Mouse (Mus musculus): ENCODE data around the gene Vwa7. TPM values are rescaled to one million over a fixed set of nuclear protein-coding genes. Genes with fewer than 3 reads are reported as not detected.
"Not testable (repeated sequence)": the region's sequence is repeated elsewhere in the genome, so short reads cannot be mapped to it uniquely, and the experiment has no call there.

Vwa7 gene
- total RNA-seq, 2 experiments from 2014 or later, result 0.22 to 0.33 TPM

- no peak for DNase-seq
These were observed 6.2 kb downstream of the Vwa7 start for GRCm38 (mm10) chr17:35022541-35023060.

GRCm38 (mm10) chr17:35023221-35023620 lies 6.8 kb downstream of the Vwa7 start:
- DNase-seq, result no peak

- no peak for DNase-seq
These were observed 7.4 kb downstream of the Vwa7 start for GRCm38 (mm10) chr17:35023756-35024155.

GRCm38 (mm10) chr17:35024261-35024660 lies 7.9 kb downstream of the Vwa7 start:
- DNase-seq, result no peak

- no peak for DNase-seq
These were observed 8.5 kb downstream of the Vwa7 start for GRCm38 (mm10) chr17:35024691-35025488.

DNA sequence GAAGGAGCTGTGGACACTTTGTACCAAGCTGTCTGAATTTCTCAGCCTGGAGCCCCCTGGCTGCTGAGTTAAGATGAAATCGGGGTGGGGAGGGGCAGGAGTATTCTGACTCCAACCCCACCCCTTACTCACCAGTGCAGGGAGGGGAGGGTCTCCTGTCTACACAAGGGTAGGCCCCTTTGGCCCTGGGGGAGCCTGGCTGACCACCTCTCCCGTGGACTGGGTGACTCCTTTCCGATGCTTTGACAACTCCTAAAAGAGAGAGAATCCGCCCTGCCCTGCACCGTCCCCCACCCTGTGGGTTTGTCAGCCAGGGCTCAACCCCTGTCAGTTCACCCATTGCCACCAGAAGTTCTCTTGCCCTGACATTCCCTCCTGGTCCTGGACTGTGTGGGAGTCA lies 9.8 kb downstream of the Vwa7 start:
- DNase-seq, result no peak

DNA sequence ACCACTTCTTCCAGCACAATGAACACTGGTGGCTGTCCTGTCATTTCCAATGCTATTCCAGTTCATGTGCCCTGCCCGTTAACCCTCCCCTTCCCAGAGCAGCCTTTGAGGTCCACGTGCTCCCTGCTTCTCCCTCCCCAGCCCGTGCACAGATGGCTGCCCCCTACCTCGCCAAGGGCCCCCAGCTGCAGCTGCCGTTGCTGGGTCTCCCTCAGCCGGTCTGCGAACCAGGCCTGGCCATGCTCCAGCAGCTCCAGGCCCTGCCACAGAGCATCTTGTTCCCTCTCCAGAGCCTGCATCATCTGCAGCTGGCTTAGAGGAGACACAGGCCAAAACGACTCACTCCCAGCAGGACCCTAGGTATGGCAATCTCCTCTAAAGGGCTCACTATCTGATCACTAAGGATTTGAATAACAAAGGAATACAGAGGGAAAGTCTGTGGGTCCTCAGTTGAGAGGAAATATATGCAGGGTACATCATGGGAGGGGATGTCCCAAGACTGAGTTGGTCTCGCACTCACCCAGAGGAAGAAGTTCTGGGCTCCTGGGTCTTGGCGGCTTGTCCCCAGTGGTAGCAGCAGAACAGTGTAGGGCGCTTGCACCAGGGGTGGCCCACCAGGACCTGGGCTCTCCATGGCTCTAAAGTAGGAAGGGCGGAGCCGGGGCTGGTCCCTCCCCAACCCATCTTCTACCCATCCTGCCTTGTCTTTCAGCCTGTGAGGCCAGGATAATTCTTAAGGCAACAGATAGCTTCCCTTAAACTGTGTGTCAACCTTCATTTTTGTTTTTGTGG lies 11.1 kb downstream of the Vwa7 start, which contains the start of gene Sapcd1:
TSS of gene Sapcd1 (minus strand) at position 740 of the 792 bp plus-strand sequence.
- peak; percentile 37 to 70 for DNase-seq

GRCm38 (mm10) chr17:35028315-35028714 lies 11.9 kb downstream of the Vwa7 start:
- no peak for DNase-seq

- no peak for DNase-seq
These were observed 13.5 kb downstream of the Vwa7 start for GRCm38 (mm10) chr17:35029691-35030532.

GRCm38 (mm10) chr17:35031272-35031671 lies 14.9 kb downstream of the Vwa7 start:
- DNase-seq, result no peak

DNA sequence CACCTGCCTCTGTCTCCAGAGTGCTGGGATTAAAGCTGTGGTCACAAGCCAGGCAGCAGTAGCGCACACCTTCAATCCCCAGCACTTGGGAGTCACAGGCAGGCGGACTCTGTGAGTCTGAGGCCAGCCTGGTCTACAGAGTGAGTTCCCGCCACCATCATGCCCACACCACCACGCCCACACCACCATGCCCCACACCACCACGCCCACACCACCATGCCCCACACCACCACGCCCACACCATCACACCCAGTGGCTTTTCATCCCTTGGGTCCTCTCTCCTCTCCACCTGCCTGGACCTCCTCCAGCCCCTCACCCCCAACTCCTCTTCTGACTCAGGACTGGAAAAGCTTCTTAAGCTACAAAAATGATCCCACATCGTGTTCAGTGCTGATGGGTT lies 15.5 kb downstream of the Vwa7 start:
- DNase-seq, result no peak

DNA sequence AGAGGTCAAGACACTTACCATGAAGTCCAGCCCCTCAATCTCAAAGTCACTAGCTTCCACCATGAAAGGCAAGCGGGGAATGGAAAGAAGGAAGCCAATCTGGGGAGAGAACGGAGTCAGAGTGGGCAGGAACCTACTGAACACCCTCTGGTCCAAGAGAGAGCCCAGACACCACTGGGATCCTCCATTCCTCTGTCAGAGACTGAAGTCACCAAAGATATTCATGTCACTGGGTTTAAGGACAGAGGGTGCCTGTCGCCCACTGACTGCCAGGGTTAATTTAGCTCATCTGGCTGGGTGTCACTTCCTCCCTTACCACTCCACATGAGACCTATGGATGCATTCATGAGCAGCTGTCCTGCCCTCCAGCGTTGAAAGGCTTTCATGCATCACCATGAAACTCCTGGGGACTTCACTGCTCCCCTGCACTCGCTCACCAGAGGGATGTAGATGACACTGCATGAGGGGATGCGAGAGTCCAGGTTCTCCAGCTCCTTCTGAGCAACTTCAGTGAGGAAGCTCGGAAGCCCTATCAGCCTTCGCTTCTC lies 16.0 kb downstream of the Vwa7 start:
- no peak for DNase-seq

GRCm38 (mm10) chr17:35033703-35034102 lies 17.3 kb downstream of the Vwa7 start:
- not testable (repeated sequence) for DNase-seq

DNA sequence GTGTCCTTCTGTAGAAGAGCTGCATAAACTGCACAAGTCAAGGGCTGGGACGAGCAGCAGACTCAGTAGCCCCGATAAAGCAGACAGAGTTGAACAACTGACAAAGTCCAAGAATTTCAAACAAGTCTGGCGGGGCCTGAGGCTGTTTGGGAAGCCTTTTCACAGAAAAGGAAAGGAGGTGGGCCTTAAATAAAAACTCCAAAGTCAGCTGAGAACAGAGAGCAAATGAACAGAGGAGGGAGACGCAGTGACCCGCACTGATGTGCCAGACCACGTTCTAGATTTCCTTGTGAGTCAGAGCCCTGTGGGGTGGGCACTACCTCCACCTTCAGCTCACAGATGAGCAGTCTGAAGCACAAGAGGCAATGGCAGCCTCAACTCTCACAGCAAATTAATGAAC lies 18.5 kb downstream of the Vwa7 start:
- no peak for DNase-seq

DNA sequence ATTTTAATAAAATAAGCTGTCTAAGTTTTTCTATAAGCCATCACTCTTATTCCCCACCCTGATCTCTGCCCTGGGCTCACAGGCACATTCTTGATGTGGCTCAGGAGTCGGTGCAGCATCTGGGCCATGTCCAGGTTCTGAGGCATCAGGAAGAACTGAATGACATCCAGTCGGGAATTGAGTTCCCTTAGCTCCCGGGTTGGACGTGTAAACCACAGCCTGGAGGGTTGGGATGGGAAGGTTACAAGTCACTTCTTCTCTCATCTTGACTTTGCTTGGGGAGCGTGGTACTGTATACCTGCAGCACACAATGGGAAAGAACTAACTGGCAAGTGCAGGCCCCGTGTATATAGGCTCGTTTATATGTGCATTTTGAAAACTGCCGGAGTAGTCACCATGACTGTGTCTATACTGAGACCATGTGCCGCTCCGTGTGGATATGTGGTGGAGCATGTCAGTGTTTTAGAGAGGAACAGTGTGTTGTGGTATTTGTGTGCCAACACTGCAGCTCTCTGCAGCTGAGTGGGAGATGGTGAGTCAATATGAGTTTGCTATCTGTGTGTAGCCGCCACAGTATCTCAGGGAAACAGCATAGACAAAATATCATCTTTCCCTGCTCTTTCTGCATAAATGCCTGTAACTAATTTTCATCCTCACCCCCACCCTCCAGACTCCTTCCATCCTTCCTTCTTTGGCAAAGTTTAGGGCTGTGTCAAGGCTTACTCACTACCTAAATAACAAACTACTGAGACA lies 22.9 kb downstream of the Vwa7 start:
- DNase-seq, result peak in 1 of 2 experiments; percentile 41

GRCm38 (mm10) chr17:35043794-35044193 lies 27.4 kb downstream of the Vwa7 start:
- no peak for DNase-seq

GRCm38 (mm10) chr17:35044904-35045806 lies 28.8 kb downstream of the Vwa7 start:
- DNase-seq, result no peak

DNA sequence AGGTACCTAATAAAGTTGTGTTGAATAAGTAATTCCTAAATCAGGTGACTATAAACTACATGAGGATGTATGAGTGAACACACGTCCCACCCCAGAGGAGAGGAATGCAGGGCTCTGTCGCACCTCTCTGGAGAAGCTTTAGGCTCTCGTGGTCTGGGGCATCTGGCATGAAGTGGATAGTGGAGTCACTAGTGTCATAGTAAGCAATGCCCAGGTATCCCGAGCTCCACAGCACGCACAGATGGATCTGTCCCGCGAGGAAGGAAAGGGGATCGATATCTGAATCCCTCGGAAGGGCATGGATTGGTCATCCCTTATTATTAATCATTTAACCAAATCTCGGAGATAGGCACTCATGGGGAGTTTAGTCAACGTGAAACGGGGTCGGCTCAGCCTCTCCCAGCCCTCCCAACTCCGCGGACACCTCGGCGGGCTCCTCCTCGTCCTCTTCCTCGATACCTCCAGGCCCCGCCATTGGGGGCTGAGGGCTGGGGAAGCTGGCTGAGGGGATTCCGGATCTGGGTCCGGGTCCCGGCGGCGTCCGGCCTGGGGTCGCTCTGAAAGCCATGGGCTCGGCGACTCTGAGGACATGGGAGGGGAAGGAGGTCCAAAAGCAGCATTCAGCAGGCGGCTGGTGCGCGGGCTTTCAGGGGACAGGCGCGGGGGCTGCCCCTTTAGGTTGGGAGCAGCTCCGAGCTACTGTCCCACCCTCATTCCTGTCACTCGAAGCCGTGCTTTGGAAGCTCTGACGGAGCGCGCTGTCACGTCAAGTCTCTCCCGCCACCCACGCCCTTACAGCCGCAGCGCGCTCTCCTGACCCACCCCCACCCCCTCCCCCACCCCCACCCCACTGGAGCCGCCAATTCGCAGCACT lies 29.7 kb downstream of the Vwa7 start:
- DNase-seq, result no peak
